Mouse (Mus musculus) olfactory bulb, adult 2 months (tissue): Measurements from ENCODE around the gene Naaladl2.

ENCODE experiments used
- CTCF ChIP-seq: fragments of 200-500 bp; IDR thresholded peaks from 2 replicates; pipeline ENCODE4 v1.5.1; 2012; ENCODE audit warnings: low read depth, mild to moderate bottlenecking, low read length, moderate library complexity; ENCODE audit not compliant: insufficient read depth
- POLR2A ChIP-seq: fragments of 200-500 bp; IDR thresholded peaks from 2 replicates; pipeline ENCODE4 v1.6.1; 2012; ENCODE audit warnings: mild to moderate bottlenecking, low read depth, low read length, moderate library complexity; ENCODE audit not compliant: insufficient read depth

DNA sequence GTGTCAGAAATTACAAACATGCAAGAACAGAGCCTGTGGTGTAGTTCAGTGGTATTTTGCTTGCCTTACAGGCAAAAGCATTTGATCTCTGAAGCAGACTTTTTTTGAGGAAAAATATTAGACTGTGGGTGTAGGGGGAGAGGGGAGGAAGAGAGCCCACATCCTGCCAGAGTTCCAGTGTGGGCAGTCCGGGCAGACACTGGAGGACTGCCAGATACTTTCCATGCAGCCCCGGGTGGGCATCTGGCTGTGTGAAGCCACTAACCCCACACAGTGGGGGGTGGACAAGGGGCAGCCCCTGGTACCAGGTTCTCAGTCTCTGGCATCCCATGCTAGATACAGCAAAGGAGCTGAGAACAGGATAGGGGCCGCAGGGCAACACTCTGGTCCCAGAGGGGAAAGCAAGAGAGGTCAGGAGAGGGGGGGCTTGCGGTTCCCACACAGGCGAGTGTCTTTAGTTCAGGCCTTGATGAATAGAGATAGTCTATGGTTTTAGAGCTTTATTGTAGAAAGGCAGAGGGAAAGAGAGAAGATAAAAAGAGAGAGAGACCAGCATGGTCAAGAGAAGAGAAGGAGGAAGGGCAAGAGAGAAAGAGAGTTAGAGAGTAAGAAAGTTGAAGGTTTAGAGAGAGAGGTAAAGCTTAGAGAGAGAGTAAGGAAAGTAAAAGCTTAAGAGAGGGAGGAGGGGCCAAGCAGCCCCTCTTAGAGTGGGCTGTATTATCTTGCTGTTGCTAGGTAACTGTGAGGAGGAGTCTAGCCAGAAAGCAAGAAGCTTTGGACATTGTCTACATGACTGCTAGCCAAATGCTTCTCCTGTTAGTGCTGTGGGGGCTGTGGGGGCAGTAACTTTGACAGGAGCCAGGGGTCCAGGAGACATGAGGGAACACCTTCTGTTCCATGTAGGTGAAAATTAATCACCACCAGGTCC, 18.9 kb downstream of the Naaladl2 start:
- TF ChIP-seq POLR2A (no peak), CTCF (no peak)
